Mouse (Mus musculus): ENCODE measurements around the gene Noxred1. TPM values are rescaled to one million over a fixed set of nuclear protein-coding genes. Genes with fewer than 3 reads are reported as not detected.
"Not testable (repeated sequence)": the region's sequence is repeated elsewhere in the genome, so short reads cannot be mapped to it uniquely, and the experiment has no call there.

Gene Noxred1
- total RNA-seq, 2 experiments from 2014 or later, result 0.81 to 1.9 TPM

DNA sequence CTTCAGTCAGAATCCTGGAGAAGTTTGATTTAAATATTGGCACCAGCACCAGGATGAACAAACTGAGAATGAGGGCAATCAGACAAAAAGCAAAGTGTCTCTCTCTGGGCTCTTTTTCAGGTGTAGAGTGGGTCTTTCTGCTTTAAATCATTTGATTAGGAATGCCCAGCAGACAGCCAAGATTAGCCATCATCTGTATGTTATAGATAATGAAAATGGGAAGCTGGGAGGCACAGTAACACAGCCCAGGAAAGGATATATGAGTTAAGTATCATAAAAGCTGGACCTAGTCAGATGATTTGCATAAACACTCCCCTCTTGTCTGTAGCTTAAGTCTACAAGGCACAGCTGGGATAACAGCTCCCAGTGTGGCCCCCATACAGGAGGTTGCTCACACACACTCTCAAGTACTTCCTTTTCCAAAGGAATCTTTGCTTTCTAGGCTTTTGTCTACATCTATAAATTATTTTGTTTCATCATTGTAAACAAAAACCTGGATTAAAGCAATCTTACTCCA, 8.1 kb downstream of the Noxred1 start:
- ATAC-seq (ENCODE audit: poor library complexity, severe bottlenecking), result no peak

DNA sequence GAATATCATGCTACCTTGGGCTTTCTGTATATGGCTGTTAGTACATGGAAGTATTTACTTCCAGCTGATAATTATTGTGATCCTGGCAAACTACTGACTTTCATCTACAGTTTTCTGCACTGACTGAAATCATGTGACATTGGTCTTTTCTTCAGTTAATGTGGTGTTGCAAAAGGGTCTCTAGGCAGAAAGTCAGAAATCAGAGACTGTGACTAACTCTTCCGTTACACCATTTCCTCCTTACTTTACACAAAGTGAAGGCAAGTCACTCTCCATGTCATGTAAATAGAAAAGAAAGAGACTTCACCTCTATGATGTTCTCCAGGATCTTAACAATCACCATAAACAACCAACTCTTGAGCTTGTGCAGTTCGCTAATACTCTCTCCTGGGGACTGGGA, 8.9 kb downstream of the Noxred1 start:
- 0 out of 2 replicates have a peak, but pooled peaks have one; percentile 33 for ATAC-seq (ENCODE audit: poor library complexity, severe bottlenecking)

DNA sequence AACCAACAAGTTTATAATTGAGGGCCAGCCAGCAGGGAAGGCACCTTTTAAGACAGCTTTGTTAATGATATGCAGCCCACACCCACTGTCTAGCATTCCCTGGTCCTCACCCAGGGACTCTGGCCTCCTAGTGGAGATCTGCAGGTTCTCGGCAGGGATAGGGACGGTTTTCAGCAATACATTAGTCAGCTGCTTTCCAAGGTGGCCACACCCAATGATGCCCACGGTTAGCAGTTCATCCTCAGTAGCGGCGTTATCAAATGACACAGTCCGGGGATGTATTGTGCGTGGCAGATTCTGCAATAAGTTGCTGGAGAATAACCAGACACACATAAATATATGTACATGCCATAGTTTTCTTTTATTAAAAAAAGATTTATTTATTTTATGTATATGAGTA, 11.7 kb downstream of the Noxred1 start:
- no peak for ATAC-seq (ENCODE audit: poor library complexity, severe bottlenecking)

GRCm38 (mm10) chr12:87224950-87225349, 13.6 kb downstream of the Noxred1 start:
- peak; percentile 60 for ATAC-seq (ENCODE audit: poor library complexity, severe bottlenecking)

- no peak for ATAC-seq (ENCODE audit: poor library complexity, severe bottlenecking)
Observed at GRCm38 (mm10) chr12:87219362-87219761, 19.2 kb downstream of the Noxred1 start.

GRCm38 (mm10) chr12:87217596-87217995, 20.9 kb downstream of the Noxred1 start:
- no peak for ATAC-seq (ENCODE audit: poor library complexity, severe bottlenecking)

- ATAC-seq (ENCODE audit: poor library complexity, severe bottlenecking), result no peak
Observed at GRCm38 (mm10) chr12:87216053-87216452, 22.5 kb downstream of the Noxred1 start.

DNA sequence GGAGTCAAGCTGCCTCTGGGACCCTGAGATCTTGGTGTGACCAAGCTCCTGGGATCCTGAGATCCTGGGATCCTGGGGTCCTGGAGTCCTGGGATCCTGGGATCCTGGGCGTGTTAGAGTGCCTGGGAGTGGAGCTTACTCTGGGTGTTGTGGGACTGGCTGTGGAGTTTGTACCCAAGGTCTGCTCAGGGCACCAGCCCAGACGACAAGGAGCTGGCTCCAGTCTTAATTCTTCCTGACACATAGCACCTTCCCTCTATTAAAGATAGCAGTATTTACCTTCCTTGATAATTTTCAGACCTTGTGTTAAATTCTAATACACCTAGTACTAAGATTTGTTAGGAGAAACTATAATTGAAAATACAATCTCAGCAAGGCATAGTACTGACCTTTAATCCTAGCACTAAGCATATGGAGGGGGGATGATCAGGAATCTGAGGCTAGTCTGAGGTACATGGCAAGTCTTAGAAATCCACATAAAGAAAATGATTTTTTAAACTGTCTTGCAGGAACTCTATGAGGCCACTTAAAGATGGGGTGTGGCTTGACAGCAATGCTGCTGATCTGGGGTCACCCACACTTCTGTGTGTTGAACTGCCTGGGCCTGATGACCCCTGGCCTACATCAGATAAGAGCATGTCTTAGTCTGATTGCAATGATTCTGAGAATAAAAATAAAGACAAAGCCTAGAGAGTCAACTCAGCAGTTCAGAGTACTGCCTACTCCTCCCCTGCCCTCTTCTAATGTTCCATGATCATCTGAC, 25.5 kb downstream of the Noxred1 start:
- no peak for ATAC-seq (ENCODE audit: poor library complexity, severe bottlenecking)

DNA sequence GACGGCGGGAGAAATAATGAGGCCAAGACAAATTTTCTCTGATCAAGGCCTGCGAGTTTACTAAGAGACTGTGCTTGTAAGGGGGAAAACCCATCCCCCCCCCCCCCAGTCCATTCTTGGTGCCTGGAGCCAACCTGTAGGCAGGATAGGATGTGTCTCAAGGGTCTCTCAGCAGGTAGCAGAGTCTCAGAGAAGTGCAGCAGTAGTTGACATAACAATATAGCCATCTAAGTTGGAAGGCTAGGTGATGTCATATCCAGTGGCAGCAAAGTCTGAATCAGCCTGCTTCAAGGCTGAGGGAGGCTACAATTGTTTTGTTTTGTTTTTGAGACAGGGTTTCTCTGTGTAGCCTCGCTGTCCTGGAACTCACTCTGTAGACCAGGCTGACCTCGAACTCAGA, 32.7 kb downstream of the Noxred1 start:
- not testable (repeated sequence) for ATAC-seq (ENCODE audit: poor library complexity, severe bottlenecking)

GRCm38 (mm10) chr12:87201694-87202093, 36.8 kb downstream of the Noxred1 start:
- no peak for ATAC-seq (ENCODE audit: poor library complexity, severe bottlenecking)

- peak; percentile 89 for ATAC-seq (ENCODE audit: poor library complexity, severe bottlenecking)
Observed at GRCm38 (mm10) chr12:87199973-87200586, 38.5 kb downstream of the Noxred1 start, which contains the start of gene Tmed8. Gene Tmed8 (minus strand): TSS chr12:87200454.

GRCm38 (mm10) chr12:87199206-87199972, 39.1 kb downstream of the Noxred1 start, which contains the start of gene Samd15:
Gene Samd15 (plus strand): TSS chr12:87199723.
- peak; percentile 50 for ATAC-seq (ENCODE audit: poor library complexity, severe bottlenecking)

DNA sequence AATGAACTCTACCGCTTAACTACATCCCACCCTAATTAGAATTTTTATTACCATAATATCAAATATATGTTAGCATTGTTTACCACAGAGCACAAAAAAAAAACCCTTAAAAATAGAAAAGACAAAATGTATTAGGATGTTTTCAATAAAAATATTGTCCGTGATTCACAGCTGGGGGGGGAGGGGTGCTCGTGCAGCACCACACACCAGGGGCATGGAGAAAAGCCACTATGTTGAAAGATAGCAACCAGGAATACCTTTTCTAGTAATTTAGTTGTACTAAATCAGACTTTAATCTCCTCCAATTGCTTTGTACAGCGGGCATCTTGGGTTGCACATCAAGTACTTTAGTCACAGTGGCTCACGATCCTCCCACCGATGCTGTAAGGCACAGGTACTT, 39.7 kb downstream of the Noxred1 start:
- ATAC-seq (ENCODE audit: poor library complexity, severe bottlenecking), result no peak

- no peak for ATAC-seq (ENCODE audit: poor library complexity, severe bottlenecking)
Observed at GRCm38 (mm10) chr12:87196310-87196709, 42.2 kb downstream of the Noxred1 start.

GRCm38 (mm10) chr12:87195069-87195468, 43.5 kb downstream of the Noxred1 start:
- ATAC-seq (ENCODE audit: poor library complexity, severe bottlenecking), result no peak

DNA sequence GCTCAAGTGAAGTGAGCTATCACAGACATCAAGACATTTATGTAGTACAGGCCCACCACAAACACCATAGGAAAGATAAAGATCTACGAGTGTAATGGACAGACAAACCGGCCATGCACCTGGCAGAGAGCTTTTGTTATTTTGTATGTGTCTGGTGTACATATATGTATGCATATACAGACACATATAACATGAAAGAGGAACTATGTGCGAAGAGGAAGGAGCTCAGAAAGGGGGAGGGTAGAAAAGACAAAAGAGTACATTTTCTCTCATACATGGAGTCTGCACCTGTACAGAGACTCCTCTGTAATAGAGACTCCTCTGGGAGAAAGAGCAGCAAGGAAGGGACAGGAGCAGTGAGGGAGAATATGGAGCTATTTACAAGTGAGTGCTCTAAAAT, 45.5 kb downstream of the Noxred1 start:
- peak; percentile 86 for ATAC-seq (ENCODE audit: poor library complexity, severe bottlenecking)

- no peak for ATAC-seq (ENCODE audit: poor library complexity, severe bottlenecking)
Observed at GRCm38 (mm10) chr12:87177631-87178030, 60.9 kb downstream of the Noxred1 start.

- ATAC-seq (ENCODE audit: poor library complexity, severe bottlenecking), result no peak
Observed at GRCm38 (mm10) chr12:87175194-87175946, 63.2 kb downstream of the Noxred1 start.
